Mouse (Mus musculus) thymus, postnatal 25 days (tissue): ENCODE measurements around the gene Rabepk.
"Not testable (repeated sequence)": the region's sequence is repeated elsewhere in the genome, so short reads cannot be mapped to it uniquely, and the experiment has no call there.

Source experiments
- DNase-seq: peaks from one replicate; pipeline ENCODE4 v3.0.0; 2022

The Rabepk gene

DNA sequence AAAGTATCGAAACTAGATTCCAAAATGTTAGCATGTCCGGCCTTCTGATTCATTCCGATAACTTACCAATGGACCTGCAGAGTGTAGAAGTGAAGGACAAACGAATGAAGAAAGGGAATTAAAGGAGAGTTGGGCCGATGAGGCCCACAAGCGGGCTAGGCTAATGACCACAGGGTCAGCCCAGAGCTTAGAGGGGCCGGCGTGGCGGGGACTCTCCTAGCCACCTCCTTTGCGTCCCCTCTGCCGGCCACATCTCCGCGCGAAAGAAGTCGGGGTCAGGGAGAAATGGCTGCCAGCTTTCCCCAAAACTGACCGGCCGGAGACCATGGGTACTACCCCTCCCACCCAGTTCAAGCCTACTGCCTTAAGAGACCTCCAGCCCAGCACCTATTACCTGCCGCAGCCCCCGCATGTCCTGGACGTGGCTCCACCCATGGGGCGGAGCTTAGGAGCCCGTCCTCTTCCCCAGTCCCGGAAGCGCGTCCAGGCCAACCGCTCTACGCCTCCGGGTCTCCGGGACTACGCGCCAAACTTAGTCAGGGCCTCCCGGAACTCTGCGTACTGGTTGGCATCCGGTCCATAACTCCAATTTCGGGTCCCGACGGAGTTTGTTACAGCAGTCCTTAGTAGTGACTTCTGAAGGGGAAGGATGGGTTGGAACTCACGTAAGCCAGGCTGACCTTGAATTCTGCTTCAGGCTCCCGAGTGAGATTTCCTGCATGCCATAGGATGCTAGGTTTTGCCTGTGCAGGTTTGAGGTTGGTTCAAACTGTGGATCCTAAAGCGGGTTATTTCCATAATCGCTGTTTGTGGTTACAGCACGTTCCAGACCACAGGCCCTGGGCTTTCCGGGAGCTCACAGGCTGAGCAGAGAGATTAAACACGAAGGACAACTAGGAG is at the start of gene Rabepk:
TSS of gene Rabepk (minus strand) at position 556 of the 900 bp plus-strand sequence.
- DNase-seq: peak; percentile 89

DNA sequence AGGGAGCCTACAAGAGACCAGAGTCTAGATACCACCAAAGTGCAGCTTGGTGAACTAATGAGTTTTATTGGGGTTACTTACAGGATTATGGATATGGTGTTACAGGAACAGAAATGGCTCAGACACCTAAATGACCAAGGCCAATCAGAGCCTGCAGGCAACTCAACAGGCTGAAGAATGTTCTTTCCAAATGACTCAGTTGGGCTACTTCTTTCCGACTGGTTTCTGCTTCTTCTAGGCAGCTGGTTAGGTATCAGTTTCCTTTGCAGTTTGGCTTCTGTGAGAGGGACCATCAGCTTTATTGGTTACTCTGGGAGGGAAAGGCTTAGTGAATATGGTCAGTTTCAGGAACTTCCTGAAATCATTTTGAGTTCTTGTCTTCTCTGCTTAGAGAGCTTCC is 48.0 kb upstream of the Rabepk start:
- no peak for DNase-seq

DNA sequence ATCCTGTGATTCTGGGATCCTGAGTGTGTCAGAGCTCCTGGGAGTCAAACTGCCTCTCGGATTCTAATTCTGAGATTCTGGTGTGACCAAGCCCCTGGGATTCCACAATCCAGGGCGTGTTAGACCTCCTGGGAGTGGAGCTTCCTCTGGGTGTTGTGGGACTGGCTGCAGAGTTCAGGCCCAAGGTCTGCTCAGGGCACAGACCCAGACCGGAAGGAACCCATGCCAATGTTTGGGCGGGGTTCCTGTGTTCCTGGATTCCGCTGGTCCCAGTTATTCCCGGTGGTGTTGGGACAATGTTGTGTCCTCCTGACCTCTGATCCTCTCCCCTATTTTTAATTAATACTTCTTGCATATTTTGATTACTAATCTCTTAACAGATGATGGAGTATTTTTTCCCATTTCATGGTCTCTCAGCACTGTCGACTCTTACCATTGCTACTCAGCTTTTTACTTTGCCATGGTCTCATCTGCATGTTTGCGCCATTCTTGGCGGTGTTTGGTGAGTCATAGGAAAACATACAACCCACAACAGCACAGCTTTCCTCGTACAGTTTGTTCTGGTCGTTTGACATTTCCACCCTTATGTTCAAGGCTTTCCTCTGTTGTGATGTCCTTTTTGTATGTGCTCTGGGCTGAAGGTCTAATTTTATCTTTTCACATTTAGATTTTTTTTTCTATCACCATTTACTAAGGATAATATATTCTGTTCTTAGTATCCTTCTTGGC is 43.7 kb upstream of the Rabepk start:
- DNase-seq: no peak

DNA sequence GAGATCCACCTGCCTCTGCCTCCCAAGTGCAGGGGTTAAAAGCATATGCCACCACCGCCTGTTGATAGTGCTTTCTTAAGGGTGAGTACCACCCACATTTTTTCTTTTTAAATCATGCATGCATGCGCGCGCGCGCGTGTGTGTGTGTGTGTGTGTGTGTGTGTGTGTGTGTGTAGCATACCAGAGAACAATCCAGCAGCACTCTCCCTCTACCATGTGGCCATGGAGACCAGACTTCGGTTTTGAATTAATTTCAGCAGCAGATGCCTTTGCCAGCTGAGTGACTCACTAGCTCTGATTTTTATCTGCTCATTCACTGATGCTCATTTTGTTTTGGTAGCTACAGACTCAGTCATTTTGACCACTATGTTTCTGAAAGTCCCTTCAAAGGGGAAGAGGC is 42.0 kb upstream of the Rabepk start:
- DNase-seq: no peak

GRCm38 (mm10) chr2:34840143-34840542 is 40.4 kb upstream of the Rabepk start:
- not testable (repeated sequence) for DNase-seq

DNA sequence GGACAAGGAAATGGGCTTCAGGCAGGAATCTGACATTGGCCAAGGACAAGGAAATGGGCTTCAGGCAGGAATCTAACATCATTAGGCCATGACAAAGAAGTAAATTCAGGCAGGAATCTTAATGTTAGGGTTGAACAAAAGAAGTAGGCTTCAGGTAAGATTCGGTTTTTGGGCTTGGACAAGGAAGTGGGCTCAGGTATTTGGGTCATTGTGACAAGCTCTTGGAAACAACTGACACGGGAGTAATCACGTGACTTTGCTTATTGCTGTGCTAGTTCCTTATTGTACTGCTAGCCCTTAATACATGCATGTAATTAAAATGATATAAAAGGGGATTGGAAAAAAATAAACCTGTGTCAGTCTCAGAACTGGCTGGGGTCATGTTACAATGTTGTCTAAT is 36.0 kb upstream of the Rabepk start:
- DNase-seq: no peak

- DNase-seq: no peak
Measured at GRCm38 (mm10) chr2:34833624-34834023, 33.9 kb upstream of the Rabepk start.

GRCm38 (mm10) chr2:34832766-34833457 is 33.2 kb upstream of the Rabepk start, which contains the start of gene Gm34653:
Gene Gm34653, plus strand, starts transcription at chr2:34833007.
- DNase-seq: not testable (repeated sequence)

DNA sequence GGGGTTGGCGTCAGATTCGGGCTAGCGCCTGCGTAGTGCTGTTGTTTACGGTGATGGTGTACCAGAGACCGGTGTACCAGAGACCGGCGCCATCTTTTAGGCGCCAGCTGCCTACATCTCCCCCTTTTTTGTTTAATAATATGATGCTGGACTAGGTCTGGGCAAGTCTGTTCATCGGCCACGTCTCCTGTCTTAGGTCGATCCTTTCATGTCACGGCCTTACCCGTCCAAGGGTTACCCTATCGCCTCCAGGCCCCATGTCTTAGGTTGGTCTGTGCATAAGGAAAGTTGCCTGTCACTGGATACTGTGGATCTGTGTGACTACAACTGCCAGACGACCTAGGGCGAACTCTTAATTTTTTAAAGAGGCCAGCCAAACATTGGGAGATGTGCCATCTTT is 30.4 kb upstream of the Rabepk start:
- not testable (repeated sequence) for DNase-seq

- DNase-seq: no peak
Measured at GRCm38 (mm10) chr2:34828026-34828425, 28.3 kb upstream of the Rabepk start.

GRCm38 (mm10) chr2:34827591-34827990 is 27.9 kb upstream of the Rabepk start:
- no peak for DNase-seq

DNA sequence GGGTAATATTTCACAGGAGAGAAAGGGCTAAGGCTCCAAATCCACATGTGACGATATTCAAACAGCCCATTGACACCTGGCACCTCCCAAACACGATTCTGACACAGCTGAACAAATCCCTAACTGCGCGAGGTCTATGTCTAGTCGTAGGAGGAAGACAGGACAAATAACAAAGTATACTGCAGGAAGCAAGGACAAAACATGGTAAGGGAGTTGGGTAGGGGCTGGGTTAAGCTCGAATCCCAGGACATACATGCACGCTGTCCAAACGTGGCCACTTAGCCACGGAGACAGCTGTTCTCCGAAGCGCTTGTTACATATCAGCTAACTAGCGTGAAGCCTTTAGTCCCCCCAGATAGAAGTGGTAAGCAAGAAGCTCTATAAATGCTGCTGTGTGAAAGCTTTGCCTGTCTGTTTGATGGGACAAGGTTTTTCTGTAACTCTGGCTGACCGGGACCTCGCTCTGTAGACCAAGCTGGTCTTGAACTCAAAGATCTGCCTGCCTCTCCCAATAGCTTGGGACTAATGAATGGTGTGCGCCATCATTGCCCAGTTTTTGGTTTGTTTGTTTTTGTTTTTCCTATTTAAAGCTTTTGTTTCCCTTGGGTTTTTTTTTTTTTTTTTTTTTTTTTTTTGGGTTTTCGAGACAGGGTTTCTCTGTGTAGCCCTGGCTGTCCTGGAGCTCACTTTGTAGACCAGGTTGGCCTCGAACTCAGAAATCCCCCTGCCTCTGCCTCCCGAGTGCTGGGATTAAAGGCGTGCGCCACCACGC is 26.9 kb upstream of the Rabepk start:
- no peak for DNase-seq

- peak; percentile 88 for DNase-seq
Measured at GRCm38 (mm10) chr2:34825827-34826459, 26.2 kb upstream of the Rabepk start, which contains the start of gene Fbxw2. Gene Fbxw2, minus strand, starts transcription at chr2:34826311.

DNA sequence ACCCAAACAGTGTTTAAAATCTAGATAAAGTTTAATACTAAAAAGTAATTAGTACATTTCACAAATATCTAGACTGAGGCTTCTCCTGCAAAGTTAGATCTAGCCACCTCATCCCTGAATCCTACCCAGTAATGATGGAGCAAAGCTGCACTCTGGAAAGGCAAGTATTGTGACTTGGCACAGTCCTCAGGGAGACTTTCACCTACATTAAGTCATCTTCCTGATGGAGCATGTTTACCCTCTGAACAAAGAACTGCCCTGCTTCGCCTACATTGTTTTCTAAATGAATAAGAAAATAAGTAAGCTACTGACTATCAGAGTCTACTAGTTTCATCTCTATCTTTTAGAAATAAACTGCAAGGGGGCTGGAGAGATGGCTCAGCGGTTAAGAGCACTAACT is 18.8 kb upstream of the Rabepk start:
- DNase-seq: no peak

GRCm38 (mm10) chr2:34815893-34816292 is 16.2 kb upstream of the Rabepk start:
- DNase-seq: not testable (repeated sequence)

DNA sequence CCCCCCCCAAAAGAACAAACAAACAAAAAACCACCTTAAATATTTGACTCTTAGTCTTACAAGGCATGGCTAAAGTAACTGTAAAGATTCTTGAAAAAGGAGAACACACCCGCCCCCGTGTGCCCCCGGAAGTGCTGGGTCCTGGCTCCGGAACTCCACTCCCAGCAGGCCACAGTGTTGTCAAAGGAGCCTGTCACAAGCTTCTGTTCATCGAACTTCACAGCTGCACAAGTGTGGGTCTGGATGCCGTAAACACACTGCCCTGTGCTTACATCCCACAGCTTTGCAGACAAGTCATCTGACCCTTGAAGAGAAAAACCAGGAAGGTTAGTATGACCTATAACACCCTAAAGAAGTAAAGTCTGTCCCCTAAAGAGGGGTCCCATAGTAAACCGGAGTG is 13.0 kb upstream of the Rabepk start:
- no peak for DNase-seq

DNA sequence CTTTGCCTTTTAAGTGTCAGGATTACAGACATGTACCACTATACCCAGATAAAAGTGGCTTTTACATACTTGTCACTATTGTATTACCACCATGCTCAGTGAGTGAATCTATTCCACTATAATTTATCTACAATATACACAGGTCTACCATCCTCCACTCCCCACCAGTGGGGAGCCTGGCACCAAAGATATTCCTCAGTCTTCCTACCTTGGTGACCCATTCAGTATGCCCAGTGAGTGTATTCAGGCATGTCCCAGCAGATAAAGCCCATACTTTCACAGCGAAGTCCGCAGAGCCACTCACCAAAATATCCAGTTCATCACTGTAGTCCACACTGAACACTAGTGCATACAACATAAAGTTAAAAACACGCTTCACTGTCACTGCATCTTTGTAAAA is 11.1 kb upstream of the Rabepk start:
- no peak for DNase-seq

GRCm38 (mm10) chr2:34809568-34809967 is 9.9 kb upstream of the Rabepk start:
- DNase-seq: no peak

- DNase-seq: no peak
Measured at GRCm38 (mm10) chr2:34808057-34808456, 8.3 kb upstream of the Rabepk start.

DNA sequence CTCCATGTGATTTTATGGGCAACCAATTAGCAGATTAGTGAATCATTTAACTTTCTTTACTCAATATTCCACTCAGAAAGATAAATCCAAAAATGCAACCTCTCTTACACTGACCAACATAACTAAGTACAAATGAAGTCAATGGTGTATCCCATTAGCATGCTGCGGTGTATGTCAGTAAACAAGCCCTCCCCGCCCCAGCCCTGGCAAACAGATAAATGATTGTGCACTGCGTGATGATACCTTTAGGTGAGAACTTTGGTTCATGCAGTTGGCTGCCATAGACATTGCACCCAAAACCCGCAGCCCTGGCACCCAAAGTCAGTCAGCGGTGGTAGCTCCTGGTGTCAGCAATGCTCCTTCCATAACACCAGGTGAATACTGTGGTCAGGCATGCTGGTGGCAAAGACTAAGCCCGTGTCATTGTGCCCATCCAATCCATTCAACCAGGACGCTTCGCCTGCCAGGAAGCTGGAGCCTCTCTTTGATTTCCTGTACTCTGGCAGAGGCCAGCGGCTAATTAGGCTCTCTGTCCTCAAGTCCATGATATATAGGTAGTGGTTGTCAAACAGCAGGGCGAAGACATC is 5.7 kb upstream of the Rabepk start:
- no peak for DNase-seq

- no peak for DNase-seq
Measured at GRCm38 (mm10) chr2:34804815-34805214, 5.1 kb upstream of the Rabepk start.

- no peak for DNase-seq
Measured at GRCm38 (mm10) chr2:34804172-34804571, 4.5 kb upstream of the Rabepk start.
